ENCODE assay signal across 20 mouse cellular contexts in genomic region chr15:93920996-93921395, GRCm38 (mm10).
A peak's percentile ranks its signal among the peaks of the same experiment; 100 is the strongest.
DNase-seq lines count a peak whose midpoint lies in the region; ATAC-seq lines count a peak whose summit lies in the region.
"Had no signal": no experiment of that assay in that cellular context is flagged by ENCODE, and none has a peak within 500 bp of the region (broad histone marks: within the 10 kb centered on the region; RNA-seq: fewer than 3 reads in every experiment).

No protein-coding gene starts in this region.

- no peaks in the 10 kb centered on the region for H3K27me3 ChIP-seq in heart, embryonic 13.5 days (replicated peaks)
- H3K27me3 ChIP-seq in liver, embryonic 11.5 days (replicated peaks; ENCODE audit: control insufficient read depth, insufficient read depth, low read length): no peaks in the 10 kb centered on the region
- no peaks in the 10 kb centered on the region for H3K27me3 ChIP-seq in embryonic facial prominence, embryonic 14.5 days (replicated peaks; ENCODE audit: control insufficient read depth, insufficient read depth, low read length)
- no peaks in the 10 kb centered on the region for H3K27me3 ChIP-seq in limb, embryonic 13.5 days
- H3K27me3 ChIP-seq: forebrain, embryonic 12.5 days; hindbrain, embryonic 13.5 days; limb, embryonic 15.5 days; midbrain, embryonic 13.5 days; neural tube, embryonic 12.5 days had no signal

- intact Hi-C loops in heart, postnatal 14 days (cut with DNase I): no loop called here

- H3K9me3 ChIP-seq in heart, embryonic 13.5 days: no peaks in the 10 kb centered on the region
- H3K9me3 ChIP-seq in liver, embryonic 11.5 days (ENCODE audit: control insufficient read depth, low read length): no peaks in the 10 kb centered on the region
- no peaks in the 10 kb centered on the region for H3K9me3 ChIP-seq in embryonic facial prominence, embryonic 14.5 days (ENCODE audit: control insufficient read depth, low read length)
- no peaks in the 10 kb centered on the region for H3K9me3 ChIP-seq in limb, embryonic 13.5 days
- H3K9me3 ChIP-seq: forebrain, embryonic 12.5 days; hindbrain, embryonic 13.5 days; limb, embryonic 15.5 days; midbrain, embryonic 13.5 days; neural tube, embryonic 12.5 days had no signal

- H3K4me3 ChIP-seq in heart, embryonic 13.5 days: no peak overlapping the region
- no peak overlapping the region for H3K4me3 ChIP-seq in liver, embryonic 11.5 days (ENCODE audit: low read depth, low read length)
- no peak overlapping the region for H3K4me3 ChIP-seq in embryonic facial prominence, embryonic 14.5 days (ENCODE audit: low read depth, low read length)
- no peak overlapping the region for H3K4me3 ChIP-seq in limb, embryonic 13.5 days
- H3K4me3 ChIP-seq: forebrain, embryonic 12.5 days; gastrocnemius, adult 2 months; hindbrain, embryonic 13.5 days; limb, embryonic 15.5 days; midbrain, embryonic 13.5 days; neural tube, embryonic 12.5 days had no signal

- ATAC-seq in heart, embryonic 13.5 days (ENCODE audit: extremely low read depth, insufficient number of reproducible peaks, low FRiP score, low TSS enrichment): no peak
- ATAC-seq in liver, embryonic 11.5 days (replicated peaks; ENCODE audit: low FRiP score): no peak
- ATAC-seq in embryonic facial prominence, embryonic 14.5 days (ENCODE audit: low read depth): no peak
- no peak for ATAC-seq in limb, embryonic 13.5 days (ENCODE audit: low FRiP score, low read depth)
- ATAC-seq: liver, postnatal 0 days; midbrain, embryonic 13.5 days had no signal

- peak overlapping the region; percentile 67 for H3K27ac ChIP-seq in heart, embryonic 13.5 days (replicated peaks)
- H3K27ac ChIP-seq in liver, embryonic 11.5 days (ENCODE audit: low read depth, low read length): no peak overlapping the region
- H3K27ac ChIP-seq in embryonic facial prominence, embryonic 14.5 days (replicated peaks; ENCODE audit: low read depth, low read length): peak overlapping the region; percentile 11; the same call in 1 of the 2 replicates
- peak overlapping the region; percentile 55; the same call in 1 of the 2 replicates for H3K27ac ChIP-seq in limb, embryonic 13.5 days
- H3K27ac ChIP-seq: forebrain, embryonic 12.5 days; gastrocnemius, adult 2 months; hindbrain, embryonic 13.5 days; limb, embryonic 15.5 days; midbrain, embryonic 13.5 days; neural tube, embryonic 12.5 days had no signal

- H3K36me3 ChIP-seq in heart, embryonic 13.5 days: no peaks in the 10 kb centered on the region
- no peaks in the 10 kb centered on the region for H3K36me3 ChIP-seq in liver, embryonic 11.5 days (ENCODE audit: control insufficient read depth, insufficient read depth, low read length)
- no peaks in the 10 kb centered on the region for H3K36me3 ChIP-seq in embryonic facial prominence, embryonic 14.5 days (ENCODE audit: control insufficient read depth, insufficient read depth, low read length)
- no peaks in the 10 kb centered on the region for H3K36me3 ChIP-seq in limb, embryonic 13.5 days
- H3K36me3 ChIP-seq: forebrain, embryonic 12.5 days; hindbrain, embryonic 13.5 days; limb, embryonic 15.5 days; midbrain, embryonic 13.5 days; neural tube, embryonic 12.5 days had no signal

- H3K9ac ChIP-seq in heart, embryonic 13.5 days: no peak overlapping the region
- H3K9ac ChIP-seq in liver, embryonic 11.5 days (ENCODE audit: low read depth, low read length): no peak overlapping the region
- no peak overlapping the region for H3K9ac ChIP-seq in embryonic facial prominence, embryonic 14.5 days (ENCODE audit: low read depth, low read length)
- no peak overlapping the region for H3K9ac ChIP-seq in limb, embryonic 13.5 days
- H3K9ac ChIP-seq: forebrain, embryonic 12.5 days; hindbrain, embryonic 13.5 days; limb, embryonic 15.5 days; liver, postnatal 0 days; midbrain, embryonic 13.5 days; neural tube, embryonic 12.5 days had no signal

- no peak for DNase-seq in heart, postnatal 14 days
- peak; percentile 5 for DNase-seq in liver, embryonic 11.5 days (ENCODE audit: low spot score)
- DNase-seq in liver (no peak), adipocyte (ENCODE audit: low spot score) (no peak)
- no peak for DNase-seq in embryonic facial prominence, embryonic 14.5 days (ENCODE audit: low spot score)
- DNase-seq in cerebellum, postnatal 4 days (ENCODE audit: low spot score in 2 of 2): no peak
- DNase-seq: cerebellum, adult 8-10 months; gastrocnemius, adult 2 months; kidney, adult 18-20 months; kidney, postnatal 4 days; liver, postnatal 0 days; lung, postnatal 10 days; thymus, adult 2 months had no signal

- no peak overlapping the region for H3K4me2 ChIP-seq in heart, embryonic 13.5 days
- no peak overlapping the region for H3K4me2 ChIP-seq in liver, embryonic 11.5 days
- no peak overlapping the region for H3K4me2 ChIP-seq in embryonic facial prominence, embryonic 14.5 days (ENCODE audit: low read depth, low read length)
- H3K4me2 ChIP-seq in limb, embryonic 13.5 days (replicated peaks): no peak overlapping the region; the same call in 1 of the 2 replicates
- H3K4me2 ChIP-seq: forebrain, embryonic 12.5 days; hindbrain, embryonic 13.5 days; limb, embryonic 15.5 days; midbrain, embryonic 13.5 days; neural tube, embryonic 12.5 days had no signal

- WGBS in heart, embryonic 13.5 days: 70% methylated on average over 5 of the region's 5 CpGs
- WGBS in liver, embryonic 11.5 days: 80% methylated on average over 5 of the region's 5 CpGs
- 74% methylated on average over 5 of the region's 5 CpGs for WGBS in embryonic facial prominence, embryonic 14.5 days
- 90% methylated on average over 5 of the region's 5 CpGs for WGBS in limb, embryonic 13.5 days

- peaks cover 37% of the 10 kb centered on the region for H3K4me1 ChIP-seq in heart, embryonic 13.5 days
- H3K4me1 ChIP-seq in liver, embryonic 11.5 days (replicated peaks; ENCODE audit: control insufficient read depth, insufficient read depth, low read length): peaks cover 3% of the 10 kb centered on the region; the same call in 1 of the 2 replicates
- H3K4me1 ChIP-seq in embryonic facial prominence, embryonic 14.5 days (ENCODE audit: control insufficient read depth, insufficient read depth, low read length): peaks cover 17% of the 10 kb centered on the region
- H3K4me1 ChIP-seq in limb, embryonic 13.5 days: peaks cover 57% of the 10 kb centered on the region
- H3K4me1 ChIP-seq: forebrain, embryonic 12.5 days; hindbrain, embryonic 13.5 days; midbrain, embryonic 13.5 days; neural tube, embryonic 12.5 days had no signal
